Mouse (Mus musculus): ENCODE data around the gene Nudt3.

The Nudt3 gene

DNA sequence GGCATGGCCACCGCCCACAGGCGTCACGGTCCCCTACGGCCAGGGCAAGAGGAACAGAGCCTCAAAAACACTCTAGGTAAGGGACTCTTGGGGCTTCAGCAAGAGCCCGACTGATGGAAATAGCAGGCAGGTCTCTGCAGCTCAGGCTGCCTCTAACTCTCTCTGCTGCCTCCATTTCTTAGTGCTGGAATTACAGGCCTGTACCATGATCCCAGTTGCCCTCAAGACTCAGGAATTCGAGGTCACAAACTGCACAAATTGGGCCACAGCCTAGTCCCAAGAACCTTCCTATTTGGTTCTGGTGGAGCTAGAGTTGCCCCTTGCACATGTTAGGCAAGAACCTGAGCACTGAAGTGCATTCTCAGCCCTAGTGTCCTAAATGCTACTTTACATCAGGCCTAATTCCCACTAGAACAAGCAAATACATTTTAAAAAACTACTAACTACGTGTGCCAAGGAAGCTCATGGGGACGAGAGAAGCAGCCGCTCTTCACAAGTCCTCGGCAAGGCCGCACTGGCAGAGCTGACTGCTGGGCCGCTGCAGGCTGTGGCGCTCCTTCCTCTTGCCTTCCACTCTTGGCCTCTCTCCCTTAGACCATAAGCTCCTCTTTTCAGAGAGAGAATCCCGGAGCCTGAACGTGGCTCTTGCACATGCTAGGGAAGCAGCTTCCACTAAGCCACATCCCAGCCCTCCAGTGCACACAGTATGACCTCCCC is 27.5 kb downstream of the Nudt3 start:
- no peak for DNase-seq

DNA sequence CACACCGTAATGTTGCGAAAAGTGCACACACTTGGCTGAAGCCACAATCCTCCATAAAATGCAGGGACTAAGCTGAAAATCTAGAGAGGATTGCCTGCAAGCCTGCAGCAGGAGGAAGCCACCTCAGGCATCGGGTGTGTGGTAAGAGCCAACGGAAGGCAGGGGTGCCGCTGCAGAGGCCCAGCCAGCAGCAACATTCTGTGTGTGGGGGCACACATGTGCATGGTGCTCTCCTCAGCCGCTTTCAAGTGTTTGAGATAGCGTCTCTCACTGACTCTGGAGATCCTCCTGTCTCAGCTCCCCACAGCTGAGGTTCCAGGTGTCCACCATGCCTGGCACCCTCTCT is 30.8 kb downstream of the Nudt3 start:
- DNase-seq: no peak

DNA sequence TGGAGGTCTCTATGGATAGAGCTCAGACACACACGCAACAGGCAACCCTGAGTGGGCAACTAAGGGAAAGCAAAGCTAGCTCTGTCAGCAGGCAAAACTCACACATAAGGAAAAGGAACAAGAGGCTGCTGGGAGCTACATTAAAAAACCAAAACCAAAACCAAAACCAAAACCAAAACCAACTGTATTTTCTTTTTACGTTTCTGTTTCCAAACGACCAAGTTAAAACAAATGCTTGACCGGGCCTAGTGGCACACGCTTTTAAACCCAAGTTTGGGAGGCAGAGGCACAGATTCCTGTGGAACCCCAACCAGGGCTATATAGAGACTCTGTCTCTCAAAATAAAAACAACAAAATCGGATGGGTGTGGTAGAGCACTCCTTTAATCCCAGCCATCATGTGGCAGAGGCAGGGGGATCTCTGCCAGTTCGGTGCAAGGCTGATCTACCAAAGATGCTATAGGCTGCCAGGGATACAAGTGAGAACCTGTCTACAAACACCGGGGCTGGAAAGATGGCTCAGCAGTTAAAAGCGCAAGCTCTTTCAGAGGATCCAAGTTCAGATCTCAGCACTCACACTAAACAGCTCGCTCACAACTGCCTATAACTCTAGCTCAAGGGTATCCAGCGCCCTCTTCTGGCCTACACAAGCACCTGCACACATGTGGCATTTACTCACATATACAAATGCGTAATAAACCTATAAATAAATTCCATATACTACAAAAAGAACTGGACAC is 31.3 kb downstream of the Nudt3 start:
- DNase-seq: no peak

DNA sequence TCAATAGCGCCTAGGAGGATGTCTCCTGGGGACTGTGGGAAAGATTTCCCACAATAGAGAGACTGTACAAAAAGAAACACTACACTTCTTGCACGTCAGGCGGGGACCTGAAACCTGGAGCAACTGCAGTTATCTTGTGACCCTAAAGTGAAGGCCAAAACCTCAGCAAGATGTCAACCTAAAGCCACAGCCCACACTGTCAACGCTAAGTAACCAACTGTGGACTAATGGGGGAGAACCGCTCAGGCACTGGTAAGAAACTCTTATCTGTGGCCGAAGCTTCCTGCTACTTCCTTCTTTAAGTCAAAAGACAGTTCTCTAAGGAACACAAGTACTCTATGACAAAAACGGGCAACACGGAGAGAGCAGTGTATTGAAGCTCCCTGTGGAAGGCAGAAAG is 35.1 kb downstream of the Nudt3 start:
- DNase-seq: no peak

DNA sequence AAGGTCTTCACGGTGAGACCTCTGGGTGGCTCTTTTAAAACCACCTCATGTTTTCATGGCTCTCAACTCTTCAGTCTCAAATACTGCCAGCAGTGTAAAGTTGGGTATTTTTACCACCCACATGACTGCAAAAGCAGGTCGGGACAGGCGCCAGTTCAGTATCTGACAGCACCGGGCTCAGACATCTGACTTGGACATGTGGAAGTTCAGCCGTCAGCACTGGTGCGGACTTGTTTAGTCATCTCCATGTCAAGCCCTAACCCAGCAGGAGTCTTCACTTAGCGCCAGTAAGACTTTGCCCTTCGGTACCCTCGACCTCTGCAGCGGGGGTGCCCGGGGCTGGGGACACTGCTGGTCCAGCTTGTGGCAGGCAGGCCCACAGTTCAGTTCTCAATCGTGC is 36.0 kb downstream of the Nudt3 start:
- no peak for DNase-seq

DNA sequence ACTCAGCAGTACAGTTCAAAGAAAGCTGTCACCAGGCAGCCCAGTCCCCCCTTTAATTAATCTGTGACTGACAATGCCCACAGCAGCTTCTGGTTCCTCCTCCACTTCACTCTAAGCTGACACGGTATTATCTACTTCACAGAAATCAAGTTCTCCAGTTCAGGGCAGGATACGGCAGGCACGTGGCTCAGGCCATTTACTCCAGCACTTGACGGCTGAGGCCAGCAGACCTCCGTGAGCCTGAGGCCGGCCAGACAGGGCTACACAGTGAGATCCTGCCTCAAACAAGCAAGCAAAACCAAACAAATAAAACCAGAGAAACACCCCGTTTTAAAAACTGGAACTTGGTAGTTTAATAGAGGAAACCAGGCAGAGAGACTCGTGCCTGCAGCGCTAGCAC is 36.6 kb downstream of the Nudt3 start:
- no peak for DNase-seq

DNA sequence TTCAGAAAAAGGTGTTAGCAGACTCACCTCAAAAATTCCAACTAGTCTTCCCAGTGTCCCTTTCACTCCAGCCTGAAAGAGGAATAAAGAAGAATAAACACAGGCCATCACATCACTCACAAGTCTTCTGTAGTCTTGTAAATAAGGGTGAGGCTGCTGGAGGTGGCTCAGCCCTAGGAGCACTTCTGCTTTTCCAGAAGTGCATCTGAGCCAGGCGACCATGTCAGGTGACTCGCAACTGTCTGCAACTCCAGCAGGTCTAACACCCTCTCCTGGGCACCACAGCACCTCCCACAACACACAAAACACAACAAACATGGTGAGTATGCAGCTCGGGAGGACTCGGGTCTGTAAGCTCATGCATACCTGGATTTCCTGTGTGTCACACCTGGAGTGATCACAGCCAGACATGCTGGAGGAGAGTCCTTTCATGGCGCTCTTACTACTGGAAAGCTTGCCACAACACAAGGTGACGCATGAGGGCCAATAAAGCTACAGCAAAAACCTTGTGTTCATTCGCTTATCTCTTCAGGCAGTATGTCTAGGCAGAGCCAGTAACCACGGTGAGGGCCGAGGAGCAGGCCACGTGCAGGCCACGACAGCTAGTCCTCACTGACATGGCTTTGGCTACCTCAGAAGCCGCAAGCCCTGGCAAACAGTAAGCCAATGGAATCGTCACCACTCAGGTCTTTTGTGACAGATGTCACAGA is 40.0 kb downstream of the Nudt3 start:
- no peak for DNase-seq

DNA sequence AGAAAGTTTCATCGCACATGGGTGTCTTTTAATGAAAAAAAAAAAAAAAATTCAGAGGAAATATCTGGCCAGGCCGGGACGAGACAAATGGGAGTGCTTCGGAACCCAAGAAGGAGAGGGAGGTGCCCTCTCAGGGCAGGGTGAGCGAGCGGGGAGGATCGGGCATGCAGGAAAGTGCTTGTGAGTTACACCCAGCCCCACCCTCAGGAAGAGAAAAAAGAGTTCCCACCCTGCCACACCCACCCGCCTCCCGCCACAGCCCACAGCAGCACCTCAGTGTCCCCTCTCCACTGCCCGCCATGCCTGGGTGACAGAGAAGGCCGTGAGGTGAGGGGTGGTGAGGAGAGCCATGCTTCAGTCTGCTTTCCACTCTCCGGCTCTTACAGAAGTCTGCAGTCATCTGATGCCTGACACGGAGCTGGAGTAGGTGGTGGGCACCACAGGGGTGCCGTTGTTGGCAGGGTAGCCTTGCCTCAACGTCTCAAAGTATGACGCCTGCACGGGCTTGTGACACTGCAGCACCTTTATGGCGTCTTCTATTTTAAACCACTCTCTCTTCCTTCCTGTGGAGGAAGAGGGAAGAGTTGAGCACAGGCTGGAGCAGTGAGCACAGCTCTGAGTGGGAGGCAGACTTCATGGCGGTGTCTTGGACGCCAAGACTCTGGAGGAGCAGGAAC is 42.8 kb downstream of the Nudt3 start:
- DNase-seq: no peak

DNA sequence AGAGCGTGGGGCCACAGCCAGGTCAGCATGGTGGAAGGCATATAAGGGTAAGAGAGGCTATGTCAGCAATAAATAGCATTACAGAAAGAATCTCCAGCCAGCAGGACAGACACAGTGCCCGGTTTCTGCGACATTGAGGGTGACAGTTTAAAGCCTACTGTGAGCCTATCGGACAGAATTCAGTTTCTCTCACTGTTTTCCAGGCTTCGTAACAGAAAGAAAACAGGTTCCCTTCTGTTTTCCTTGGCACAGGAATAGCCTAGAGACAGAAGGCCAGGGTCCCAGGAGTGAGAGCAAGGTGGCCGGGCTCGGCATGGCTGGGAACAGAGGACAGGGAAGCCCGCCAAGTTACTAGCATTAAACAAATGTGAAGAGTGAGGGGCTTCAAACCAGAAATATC is 43.5 kb downstream of the Nudt3 start:
- DNase-seq: no peak

DNA sequence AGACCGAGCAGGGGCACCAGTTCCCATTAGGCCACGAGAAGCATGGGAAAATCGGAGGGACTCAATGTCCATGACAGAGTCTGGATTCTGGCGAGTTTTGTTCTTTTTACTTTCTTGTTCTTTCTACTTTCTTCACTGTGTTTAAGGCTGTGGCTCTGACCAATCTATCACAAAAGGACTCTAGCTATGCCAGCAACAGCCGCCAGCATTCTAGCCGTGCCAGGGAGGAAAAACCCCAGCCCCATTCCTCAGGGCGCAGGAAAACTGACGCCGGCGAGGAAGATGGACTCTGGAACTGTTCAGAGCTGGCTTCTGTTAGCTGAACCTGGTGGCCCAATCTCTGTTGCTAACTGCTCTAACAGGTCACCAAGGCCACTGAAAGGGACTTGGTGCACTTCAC is 44.8 kb downstream of the Nudt3 start:
- no peak for DNase-seq

DNA sequence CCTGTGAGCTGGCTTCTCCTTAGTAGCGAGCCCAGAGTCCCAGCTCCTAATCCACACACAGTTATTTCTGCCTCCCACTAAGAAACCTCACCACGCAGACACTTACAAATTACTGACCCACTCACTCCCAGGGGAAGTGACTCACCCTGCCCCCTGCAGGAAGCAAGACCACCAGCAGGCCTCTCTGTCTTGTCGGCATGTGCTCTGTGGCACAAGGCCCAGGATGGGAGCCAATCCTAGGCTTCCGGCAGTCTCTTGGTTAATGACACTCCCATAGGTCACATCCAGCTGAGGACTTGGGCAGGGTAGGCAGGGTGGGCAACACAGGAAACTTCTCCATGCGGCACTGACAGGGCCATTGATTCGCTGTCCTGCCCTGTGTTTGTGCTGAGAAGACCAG is 45.8 kb downstream of the Nudt3 start:
- peak; percentile 46 to 55 for DNase-seq

DNA sequence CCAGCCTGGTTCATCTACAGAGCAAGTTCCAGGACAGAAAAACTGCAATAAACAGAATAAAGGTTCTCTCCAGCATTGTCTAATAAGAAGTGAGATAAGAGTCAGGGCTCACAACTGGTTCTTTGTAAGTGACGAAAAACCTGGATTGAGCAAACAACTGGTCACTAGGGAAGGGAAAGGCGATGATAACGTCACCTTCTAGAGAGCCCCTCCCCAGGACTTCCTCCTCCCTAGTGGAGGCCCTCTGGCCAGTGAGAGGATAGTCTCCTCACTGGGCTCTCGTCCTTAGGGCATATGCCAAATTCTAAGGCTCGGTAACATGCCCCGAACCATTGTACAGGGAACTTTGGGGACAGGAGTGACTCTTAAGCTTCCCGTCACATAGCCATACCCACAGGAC is 47.2 kb downstream of the Nudt3 start:
- DNase-seq: no peak

DNA sequence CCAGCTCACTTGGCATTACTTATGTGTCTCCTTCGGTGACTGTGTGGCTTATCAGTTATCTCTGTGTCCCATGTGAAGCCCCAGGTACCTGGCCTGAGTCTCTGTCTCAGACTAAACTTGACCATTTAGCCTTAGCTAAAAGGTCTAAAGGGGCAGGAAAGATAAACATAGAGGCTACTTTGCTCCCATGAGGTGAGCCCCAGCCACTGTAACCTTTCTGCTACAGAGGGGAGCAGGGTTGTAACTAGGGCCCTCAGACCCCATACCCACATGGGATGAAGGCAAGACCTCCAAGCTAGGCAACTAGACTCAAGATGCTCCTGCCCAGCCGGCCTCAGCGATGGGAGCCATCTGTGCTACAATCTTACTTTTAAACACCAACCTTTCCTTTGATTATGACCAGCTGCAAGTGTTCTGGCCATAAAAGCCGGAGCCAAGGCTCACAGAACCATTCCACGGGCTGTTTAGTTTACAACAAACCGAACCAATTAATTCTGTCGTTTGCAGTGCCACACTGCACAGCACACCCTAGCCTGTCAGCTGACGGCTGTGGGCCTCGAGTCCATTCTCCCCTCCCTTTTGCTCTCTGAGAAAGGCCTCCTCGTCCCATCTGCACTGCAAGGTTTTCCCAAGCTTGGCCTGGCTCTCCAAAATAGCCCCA is 48.0 kb downstream of the Nudt3 start:
- DNase-seq: peak in 1 of 2 experiments; percentile 58

DNA sequence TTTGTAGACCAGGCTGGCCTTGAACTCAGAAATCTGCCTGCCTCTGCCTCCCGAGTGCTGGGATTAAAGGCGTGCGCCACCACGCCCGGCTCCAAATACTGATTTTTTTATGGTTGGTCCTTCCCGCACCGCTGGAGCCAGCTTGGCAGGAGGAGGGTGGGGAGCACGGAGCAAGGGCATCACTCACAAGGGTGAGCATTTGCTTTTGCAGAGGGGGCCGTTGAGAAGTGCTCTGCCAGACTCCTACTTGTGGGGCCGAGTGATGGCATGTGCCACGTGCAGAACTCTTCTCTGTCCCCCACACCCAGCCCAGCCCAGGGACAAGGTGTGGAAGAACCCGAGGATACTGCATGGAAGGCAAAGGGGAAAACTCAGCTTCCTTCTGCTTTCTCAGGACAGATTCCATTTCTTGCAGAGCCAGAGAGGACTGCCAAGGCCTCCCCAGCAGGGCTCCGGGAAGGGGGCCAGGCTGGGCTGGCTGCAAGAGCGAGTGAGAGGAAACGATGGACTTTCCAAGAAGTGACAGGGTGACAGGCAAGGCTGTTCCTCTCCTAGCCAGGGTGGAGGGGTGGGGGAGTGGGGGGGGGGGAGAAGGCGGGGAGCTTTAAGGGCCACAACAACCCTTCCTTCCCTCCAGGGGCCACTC is 48.7 kb downstream of the Nudt3 start:
- DNase-seq: peak; percentile 75 to 92

DNA sequence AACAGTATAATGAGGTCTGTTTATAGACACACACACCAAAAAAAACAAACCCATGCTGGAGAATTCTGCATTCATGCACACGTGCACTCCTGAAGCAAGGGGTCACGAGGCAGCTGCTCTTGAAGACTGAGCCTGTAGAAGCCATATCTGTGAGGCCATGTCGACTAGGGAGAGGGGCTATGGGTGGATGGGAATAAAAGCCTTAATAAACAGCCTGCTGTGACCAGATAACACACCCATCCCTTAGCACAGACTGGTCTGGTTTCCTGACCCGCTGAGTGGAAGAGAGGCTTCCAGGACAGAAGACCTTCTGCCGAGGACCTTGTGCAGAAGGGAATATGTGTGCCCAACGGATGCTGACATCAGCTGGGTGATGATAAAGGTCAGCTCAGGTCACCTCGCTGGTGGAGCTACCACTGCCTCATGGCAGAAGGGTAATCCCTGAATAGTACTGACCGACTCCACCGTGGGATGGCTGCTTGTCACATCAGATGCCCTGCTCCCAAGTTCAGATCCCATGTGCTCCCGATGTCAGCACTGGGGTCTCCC is 49.4 kb downstream of the Nudt3 start:
- DNase-seq: no peak

DNA sequence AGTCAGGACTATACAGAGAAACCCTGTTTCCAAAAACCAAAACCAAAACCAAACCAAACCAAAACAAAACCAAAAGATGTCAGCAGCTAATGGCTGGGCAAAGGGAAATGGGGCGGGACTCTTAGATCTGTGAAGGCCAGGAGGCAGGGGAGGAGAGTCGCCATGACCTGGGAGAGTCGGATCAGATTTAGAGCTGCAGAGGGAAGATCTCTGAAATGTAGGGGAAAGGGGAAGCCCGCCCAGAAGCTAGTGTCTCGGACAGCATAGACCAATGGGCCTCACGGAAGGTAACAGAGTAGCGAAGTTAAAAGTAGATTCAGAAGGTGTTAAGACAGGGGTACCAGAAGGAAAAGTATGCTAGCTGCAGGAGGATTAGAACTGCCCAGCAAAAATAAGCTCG is 52.0 kb downstream of the Nudt3 start:
- DNase-seq: no peak

DNA sequence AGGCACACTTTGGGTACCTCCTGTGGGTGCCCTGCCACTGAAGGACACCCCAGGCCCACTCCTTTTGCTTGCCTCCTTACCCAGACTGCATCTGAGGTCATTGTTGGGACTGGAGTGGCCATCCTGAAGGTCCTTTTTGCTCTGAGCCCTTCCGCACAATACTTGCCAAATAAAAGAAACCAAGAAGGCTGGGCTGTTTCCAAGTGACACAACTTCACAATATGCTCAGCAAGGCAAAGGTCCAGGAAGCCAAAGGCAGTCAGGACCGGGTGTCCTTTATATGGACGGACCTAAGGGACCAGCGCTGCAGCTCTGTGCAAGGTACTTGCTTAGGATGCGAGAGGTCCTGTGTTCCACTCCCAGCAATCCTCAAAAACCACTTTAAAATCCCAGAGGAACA is 55.1 kb downstream of the Nudt3 start:
- DNase-seq: no peak

DNA sequence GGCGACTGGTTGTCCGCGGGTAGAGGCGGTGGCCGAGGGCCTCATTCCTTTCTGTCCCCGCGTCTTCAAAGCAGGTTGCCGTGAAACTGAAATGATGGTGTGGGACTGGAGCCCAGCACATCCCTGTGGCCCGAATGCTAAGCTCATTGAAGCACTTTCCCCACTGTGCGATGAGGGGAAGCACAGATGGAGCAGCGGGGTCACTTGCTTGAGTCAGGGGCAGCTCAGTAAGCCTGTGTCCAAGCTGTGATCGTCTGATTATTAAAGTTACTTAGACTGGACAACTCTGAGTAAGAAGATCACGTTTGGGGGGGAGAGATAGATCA is 57.4 kb downstream of the Nudt3 start:
- no peak for DNase-seq

DNA sequence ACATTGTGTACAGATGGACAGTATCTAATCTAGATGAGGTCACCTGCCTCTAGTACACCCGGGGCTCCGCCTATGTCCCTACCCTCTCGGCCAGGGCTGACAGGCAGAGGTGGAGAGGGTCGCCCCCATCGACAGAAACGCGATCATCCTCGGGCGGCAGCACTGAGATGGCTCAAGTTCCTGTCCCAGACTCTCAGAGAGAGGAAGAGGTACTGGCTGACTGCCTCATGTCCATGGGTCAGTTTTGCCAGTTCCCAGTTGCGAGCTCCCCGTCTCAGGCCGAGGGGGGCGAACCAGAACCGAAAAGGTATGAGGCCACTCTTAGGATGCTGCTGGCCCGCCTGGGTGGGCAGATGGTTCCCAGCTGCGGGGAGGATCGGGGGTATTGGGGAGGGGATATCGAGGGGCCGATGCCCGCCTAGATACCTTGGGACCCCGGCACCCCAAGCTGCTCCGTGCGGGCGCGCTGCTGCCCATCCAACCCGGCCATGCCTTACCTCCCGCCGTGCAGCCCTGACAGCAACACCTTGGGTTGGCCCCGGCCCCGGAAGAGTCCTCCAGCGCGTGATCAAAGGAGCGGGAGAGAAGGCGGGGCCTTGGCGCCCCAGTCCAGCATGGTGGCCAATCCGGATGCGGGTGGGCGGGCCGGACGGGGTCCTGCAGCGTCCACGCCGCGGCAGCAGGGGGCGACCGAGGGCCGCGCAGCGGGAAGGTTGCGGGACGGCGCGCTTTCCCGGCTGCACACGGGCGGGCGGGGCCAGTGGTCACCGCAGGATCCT is 57.9 kb downstream of the Nudt3 start, which contains the start of gene AI413582:
AI413582 (minus strand) TSS at position 594 of the 779 bp plus-strand sequence.
- DNase-seq: peak; percentile 96 to 99

DNA sequence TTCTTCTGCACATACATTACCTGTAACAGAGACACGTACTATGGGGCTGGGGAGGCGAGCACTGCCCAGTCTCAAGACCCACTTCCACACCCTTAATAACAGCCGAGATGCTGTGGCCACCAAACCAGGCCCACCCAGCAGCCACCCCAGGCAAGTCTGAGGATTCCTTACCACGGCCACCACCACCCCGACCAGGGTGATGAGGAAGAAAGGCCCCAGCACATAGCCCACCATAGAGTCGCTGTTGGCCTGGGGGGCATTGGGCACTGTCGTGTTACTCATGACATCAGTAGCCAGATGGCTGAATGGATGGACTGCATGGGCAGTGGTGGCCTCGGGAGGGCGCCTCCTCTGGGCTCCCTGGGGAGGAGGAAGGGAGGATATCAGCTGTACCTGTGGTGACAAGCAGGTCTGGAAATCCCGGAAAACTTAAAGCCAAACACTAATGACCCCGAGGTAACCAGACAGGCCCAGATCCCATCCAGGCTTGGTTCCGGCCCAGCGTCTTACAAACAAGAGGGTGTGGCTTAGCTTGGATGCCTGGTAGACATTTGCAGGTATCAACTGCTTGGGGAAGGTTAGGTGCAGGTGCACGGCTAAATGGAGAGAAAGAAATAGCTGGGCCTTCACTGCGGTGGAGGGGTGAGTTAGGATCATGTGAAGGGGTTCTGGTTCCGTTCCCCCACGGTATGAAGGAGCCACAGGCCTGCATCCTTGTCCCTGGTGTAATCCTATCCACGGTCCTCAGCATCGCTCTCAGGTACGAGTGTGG is 58.7 kb downstream of the Nudt3 start:
- peak in 1 of 2 experiments; percentile 49 for DNase-seq

Data from lung, postnatal 4 days (tissue).